Mouse (Mus musculus) embryonic fibroblast, embryonic 13.5 days (primary cell): ENCODE measurements around the gene Zc3h4.

Experiments used
- CTCF ChIP-seq: IDR thresholded peaks from 2 replicates; pipeline ENCODE4 v1.5.1; 2011; ENCODE audit warnings: mild to moderate bottlenecking, control low read depth, low read length, moderate library complexity, borderline replicate concordance; ENCODE audit not compliant: insufficient read depth
- POLR2A ChIP-seq: IDR thresholded peaks from 2 replicates; pipeline ENCODE4 v1.6.1; 2011; ENCODE audit warnings: low read depth, mild to moderate bottlenecking, control low read depth, low read length, moderate library complexity

DNA sequence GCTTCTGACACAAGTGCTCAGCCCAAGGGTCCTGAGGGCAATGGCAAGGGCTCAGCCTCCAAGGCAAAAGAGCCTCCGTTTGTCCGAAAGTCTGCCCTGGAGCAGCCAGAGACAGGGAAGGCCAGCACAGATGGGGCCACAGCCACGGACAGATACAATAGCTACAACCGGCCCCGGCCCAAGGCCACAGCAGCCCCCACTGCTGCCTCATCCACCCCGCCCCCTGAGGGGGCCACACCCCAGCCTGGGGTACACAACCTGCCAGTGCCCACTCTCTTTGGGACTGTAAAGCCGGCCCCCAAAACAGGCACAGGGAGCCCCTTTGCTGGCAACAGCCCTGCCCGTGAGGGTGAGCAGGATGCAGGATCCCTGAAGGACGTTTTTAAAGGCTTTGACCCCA, 34.4 kb downstream of the Zc3h4 start:
- TF ChIP-seq POLR2A (no peak), CTCF (no peak)
